Mouse (Mus musculus) brain, embryonic 14.5 days (tissue): Measurements from ENCODE around the gene Card10. TPM values are rescaled to one million over a fixed set of nuclear protein-coding genes. Genes with fewer than 3 reads are reported as not detected.

Experiments
- DNase-seq: peaks from one replicate; pipeline ENCODE4 v3.0.0-alpha.2; 2011; ENCODE audit warnings: low read depth
- CTCF ChIP-seq: fragments of 200-500 bp; IDR thresholded peaks from 2 replicates; pipeline ENCODE4 v1.5.1; 2012; ENCODE audit warnings: inconsistent platforms, mild to moderate bottlenecking, moderate library complexity, borderline replicate concordance; ENCODE audit not compliant: insufficient read depth, insufficient read length; ENCODE audit errors: extremely low read depth
- POLR2A ChIP-seq: fragments of 200-500 bp; IDR thresholded peaks from 2 replicates; pipeline ENCODE4 v1.6.1; 2012; ENCODE audit warnings: mild to moderate bottlenecking, inconsistent platforms, borderline replicate concordance; ENCODE audit not compliant: poor library complexity, insufficient read depth, insufficient read length, severe bottlenecking; ENCODE audit errors: extremely low read depth
- polyA plus RNA-seq: library from polyadenylated mRNA; depleted of rRNA; stranded (reverse); fragments of >200 nt; gene quantifications from 2 replicates; pipeline ENCODE4 v1.2.3, GENCODE M21; 2012; rRNA removed

The Card10 gene
- polyA plus RNA-seq, 1 experiment: 5.5 TPM

DNA sequence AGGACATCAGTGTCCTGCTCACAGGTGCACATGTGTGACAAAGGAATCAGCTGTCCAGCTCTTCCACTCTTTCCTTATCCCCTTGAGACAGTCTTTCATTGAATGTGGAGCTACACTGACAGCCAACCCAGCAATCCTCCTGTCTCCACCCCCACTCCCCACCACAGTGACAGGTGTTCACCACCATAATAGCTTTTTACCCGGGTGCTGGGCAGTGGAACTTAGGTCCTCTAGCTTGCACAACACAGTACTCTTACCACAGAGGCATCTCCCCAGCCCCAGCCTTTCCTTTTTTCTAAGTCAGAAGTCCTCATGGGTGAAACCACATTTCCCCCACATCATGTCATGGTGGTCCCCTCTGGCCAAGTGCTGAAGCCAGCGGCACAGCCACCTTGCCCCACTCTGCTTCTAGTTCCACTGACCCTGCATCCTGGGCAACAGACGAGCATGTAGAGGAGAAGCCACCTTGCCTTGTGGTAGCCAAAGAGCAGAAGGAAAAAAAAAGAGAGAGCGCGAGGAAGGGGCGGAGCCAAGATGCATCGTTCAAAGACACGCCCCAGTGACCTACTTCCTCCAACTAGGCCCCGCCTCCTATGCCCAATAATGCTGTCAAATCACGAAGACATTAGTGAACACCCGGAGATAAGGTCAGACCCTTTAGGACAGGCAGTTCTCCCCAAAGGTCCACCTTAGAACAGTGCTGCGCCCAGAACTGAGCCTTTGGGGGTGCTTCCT lies 72.4 kb downstream of the Card10 start:
- no peak for DNase-seq
- no peak for TF ChIP-seq POLR2A
- no peak for TF ChIP-seq CTCF

- TF ChIP-seq CTCF (no peak), POLR2A (no peak)
- DNase-seq: no peak
These were observed 76.1 kb downstream of the Card10 start for GRCm38 (mm10) chr15:78726697-78727096.

Other genes with a start within 250 kb of the Card10 start
- gene Rac2, start 230.3 kb downstream of the Card10 start, polyA plus RNA-seq: 5.5 and 9.0 TPM in 2 replicates
- gene Cyth4, start 206.0 kb downstream of the Card10 start, polyA plus RNA-seq: 4.0 and 4.8 TPM in 2 replicates
- gene Elfn2, start 84.3 kb downstream of the Card10 start, polyA plus RNA-seq: 13.2 and 22.5 TPM in 2 replicates
- gene Mfng, start 29.6 kb downstream of the Card10 start, polyA plus RNA-seq: 37.6 and 72.6 TPM in 2 replicates
- gene Cdc42ep1, start 39.6 kb upstream of the Card10 start, polyA plus RNA-seq: 9.3 and 13.5 TPM in 2 replicates
- gene Lgals2, start 52.5 kb upstream of the Card10 start, polyA plus RNA-seq: 0.16 and 0.19 TPM in 2 replicates
- 76.1 and 79.1 TPM in 2 replicates for gene Gga1, start 74.1 kb upstream of the Card10 start, polyA plus RNA-seq
- gene Gm49510, start 96.6 kb upstream of the Card10 start, polyA plus RNA-seq: not detected in 2 replicates
- 13.6 and 14.3 TPM in 2 replicates for gene Sh3bp1, start 96.7 kb upstream of the Card10 start, polyA plus RNA-seq
- 124 and 153 TPM in 2 replicates for gene Pdxp, start 110.9 kb upstream of the Card10 start, polyA plus RNA-seq
- 168 and 194 TPM in 2 replicates for gene Lgals1, start 123.7 kb upstream of the Card10 start, polyA plus RNA-seq
- gene Nol12, start 131.9 kb upstream of the Card10 start, polyA plus RNA-seq: 45.7 and 50.1 TPM in 2 replicates
- gene Triobp, start 144.7 kb upstream of the Card10 start, polyA plus RNA-seq: 51.2 and 74.5 TPM in 2 replicates
- 198 and 310 TPM in 2 replicates for gene H1f0, start 225.4 kb upstream of the Card10 start, polyA plus RNA-seq
- gene Galr3, start 238.8 kb upstream of the Card10 start, polyA plus RNA-seq: 0.13 and 0.19 TPM in 2 replicates